Mouse (Mus musculus): ENCODE data around the gene Mrpl34.

Mrpl34 gene

GRCm38 (mm10) chr8:71496481-71496880, 31.7 kb downstream of the Mrpl34 start:
- no peak for DNase-seq (ENCODE audit: low spot score)

DNA sequence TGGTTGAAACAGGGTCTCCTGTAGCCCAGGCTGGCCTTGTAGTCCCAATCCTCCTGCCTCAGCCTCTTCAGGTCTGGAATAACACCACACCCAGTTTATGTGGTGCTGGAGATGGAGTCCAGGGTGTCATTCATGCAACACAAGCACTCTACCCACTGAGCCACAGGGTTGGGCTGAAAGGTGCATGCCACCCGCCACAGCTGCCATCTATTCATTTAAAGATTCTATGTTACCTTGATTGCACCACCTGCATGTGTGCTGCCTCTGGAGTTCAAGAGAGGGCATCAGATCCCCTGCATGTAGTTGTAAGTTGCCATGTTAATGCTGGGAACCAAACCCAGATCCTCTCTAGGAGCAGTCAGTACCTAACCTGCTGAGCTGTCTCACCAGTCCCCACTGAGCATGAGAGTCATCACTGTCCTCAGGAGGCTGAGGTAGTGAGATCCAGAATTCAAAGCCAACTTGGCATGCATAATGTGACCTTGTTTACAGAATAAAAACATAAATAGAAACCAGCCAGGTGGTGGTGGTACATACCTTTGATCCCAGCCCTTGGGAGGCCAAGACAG, 32.4 kb downstream of the Mrpl34 start:
- DNase-seq (ENCODE audit: low spot score), result no peak

DNA sequence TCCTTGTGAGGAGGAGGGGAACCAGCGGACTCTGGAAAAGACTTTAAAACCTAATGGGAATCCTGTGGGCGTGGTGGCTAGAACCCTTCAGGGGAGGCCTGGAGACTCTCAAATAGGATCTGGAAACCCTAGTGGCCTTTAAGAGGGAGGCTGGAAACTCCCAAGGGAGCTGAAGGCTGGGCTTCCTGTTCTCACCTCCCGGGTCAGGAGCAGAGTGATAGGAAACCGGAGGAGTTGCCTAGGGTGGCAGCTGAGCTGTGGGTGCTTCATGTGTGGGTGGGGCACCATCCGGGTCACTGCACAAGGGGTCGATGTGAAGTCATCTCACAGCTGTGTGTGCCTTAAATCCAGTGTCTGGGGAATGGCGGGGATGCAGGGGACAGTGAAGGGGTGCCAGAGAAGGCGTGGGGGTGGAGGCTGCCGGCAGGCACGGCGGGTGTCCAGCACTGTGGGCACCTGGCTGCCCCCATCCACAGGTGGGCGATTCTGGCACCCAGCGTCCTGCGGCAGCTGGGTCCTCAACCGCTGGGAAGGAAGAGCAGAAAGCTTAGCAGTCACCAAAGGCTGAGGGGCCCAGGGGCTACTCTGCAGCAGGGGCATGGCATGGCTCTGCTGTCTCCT, 33.2 kb downstream of the Mrpl34 start:
- DNase-seq (ENCODE audit: low spot score), result no peak

- DNase-seq (ENCODE audit: low spot score), result no peak
Observed at GRCm38 (mm10) chr8:71498816-71499690, 34.3 kb downstream of the Mrpl34 start.

DNA sequence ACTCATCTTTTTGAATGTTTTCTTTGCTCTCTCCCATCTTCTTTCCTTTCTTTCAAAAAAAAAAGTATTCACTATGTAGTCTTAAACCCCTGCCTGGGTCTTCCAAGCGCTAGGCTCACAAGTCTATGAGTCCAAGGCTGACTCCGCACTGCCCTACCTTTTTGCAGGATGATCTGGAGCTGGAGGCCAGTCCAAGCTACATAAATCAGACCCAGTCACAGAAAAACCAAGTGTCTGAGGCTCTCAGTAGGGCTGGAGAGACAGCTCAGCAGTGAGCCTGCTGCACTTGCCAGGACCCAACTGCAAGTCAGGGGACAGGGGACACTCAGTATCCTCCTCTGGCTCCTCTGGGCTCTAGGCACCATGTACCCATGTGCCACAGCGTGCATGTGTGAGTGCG, 39.6 kb downstream of the Mrpl34 start:
- no peak for DNase-seq (ENCODE audit: low spot score)

- no peak for DNase-seq (ENCODE audit: low spot score)
Observed at GRCm38 (mm10) chr8:71505326-71505725, 40.6 kb downstream of the Mrpl34 start.

DNA sequence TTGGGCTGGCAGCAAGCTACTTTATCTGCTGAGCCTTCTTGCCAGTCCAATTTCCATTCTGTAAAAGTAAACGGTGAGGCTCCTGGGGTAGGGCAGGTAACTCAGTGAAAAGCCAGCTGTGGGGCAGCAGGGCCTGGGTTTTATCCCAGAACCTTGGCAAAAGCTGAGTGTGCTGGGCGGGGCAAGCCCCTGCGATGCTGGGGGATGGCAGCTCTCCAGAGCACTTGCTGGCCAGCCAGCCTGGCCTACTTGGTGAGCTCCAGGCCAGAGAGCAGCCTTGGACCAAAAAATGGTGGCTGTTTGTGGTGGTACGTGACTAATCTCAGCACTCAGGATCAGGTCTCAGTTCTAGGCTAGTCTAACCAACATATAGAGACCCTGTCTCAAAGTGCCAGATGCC, 41.2 kb downstream of the Mrpl34 start:
- DNase-seq (ENCODE audit: low spot score), result no peak

DNA sequence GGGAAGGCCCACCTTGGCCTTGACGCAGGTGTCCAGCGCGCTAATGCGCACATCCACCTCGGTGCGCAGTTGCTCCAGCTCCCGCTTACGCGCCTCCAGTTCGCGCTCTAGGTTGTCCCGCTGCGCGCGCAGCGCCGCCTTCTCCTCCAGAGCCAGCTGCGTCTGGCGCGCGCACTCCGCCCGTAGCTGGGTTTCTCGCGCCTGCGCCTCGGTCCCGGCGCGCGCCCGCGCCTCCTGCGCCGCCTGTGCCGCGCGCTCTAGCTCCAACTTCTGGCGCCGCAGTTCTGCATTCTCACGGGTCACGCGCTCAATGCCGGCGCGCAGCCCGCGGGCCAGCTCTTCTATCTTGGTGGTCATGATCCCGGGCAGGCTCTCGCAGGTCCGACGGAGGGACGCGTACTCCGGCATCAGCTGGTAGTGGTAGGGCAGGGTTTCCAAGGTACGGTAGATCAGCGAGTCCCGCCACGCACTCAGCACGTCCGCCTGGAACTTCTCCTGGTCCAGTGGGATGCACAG, 42.9 kb downstream of the Mrpl34 start:
- DNase-seq (ENCODE audit: low spot score), result no peak

DNA sequence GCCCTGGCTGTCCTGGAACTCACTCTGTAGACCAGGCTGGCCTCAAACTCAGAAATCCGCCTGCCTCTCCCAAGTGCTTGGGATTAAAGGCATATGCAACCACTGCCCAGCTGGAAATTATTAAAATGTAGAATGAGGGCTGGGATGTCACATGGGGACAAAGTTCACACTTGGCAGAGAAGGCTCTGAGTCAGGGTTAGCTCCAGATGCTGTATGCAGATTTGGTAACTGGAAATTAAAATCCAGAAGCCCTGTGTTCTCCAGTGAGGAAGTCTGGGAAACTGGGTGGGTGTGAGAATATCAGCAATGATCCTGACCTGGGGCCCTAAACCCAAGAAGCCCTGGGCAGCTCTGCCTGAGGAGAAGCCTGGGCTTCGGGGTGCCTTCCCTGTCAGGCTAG, 44.6 kb downstream of the Mrpl34 start:
- no peak for DNase-seq (ENCODE audit: low spot score)

- DNase-seq (ENCODE audit: low spot score), result no peak
Observed at GRCm38 (mm10) chr8:71511644-71512043, 46.9 kb downstream of the Mrpl34 start, which contains the start of gene Plvap. Plvap (minus strand) TSS chr8:71511752.

- no peak for DNase-seq (ENCODE audit: low spot score)
Observed at GRCm38 (mm10) chr8:71513018-71513754, 48.4 kb downstream of the Mrpl34 start.

DNA sequence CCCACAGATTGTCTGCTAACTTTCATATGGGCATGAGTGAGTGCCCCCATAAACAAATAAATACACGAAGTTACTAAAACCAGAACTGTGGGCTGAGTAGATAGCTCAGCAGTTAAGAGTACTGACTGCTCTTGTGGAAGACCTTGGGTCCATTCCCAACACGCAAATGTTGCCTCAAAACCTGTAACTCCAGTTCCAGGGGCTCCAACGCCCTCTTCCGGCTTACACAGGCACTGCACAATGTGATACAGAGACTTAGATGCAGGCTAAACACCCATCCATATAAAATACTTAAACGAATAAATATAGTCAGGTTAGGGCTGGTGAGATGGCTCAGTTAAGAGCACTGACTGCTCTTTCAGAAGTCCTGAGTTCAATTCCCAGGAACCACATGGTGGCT, 50.3 kb downstream of the Mrpl34 start:
- DNase-seq (ENCODE audit: low spot score), result no peak
